Mouse (Mus musculus): ENCODE data around the gene Cdh12.

- TF ChIP-seq CTCF (IDR thresholded peaks at IDR 0.05; ENCODE audit: borderline replicate concordance, control insufficient read depth, extremely low read depth, insufficient read depth, low read length, poor library complexity) (no peak), POLR2A (IDR thresholded peaks at IDR 0.05; ENCODE audit: control insufficient read depth, extremely low read depth, insufficient read depth, low read length, poor library complexity) (no peak)
Measured at GRCm38 (mm10) chr15:20684200-20684599, 235.1 kb downstream of the Cdh12 start.

Data from thymus, adult 2 months (tissue).